Mouse (Mus musculus) gastrocnemius, adult 2 months (tissue): ENCODE measurements around the gene Wdr6. TPM values are rescaled to one million over a fixed set of nuclear protein-coding genes. Genes with fewer than 3 reads are reported as not detected.
"Not testable (repeated sequence)": the region's sequence is repeated elsewhere in the genome, so short reads cannot be mapped to it uniquely, and the experiment has no call there.

Experiments
- DNase-seq: peaks from one replicate; pipeline ENCODE4 v3.0.0; 2022
- H3K27ac ChIP-seq: fragments of 200-600 bp; 2 replicates; pipeline ENCODE4 v1.8.1; 2022; ENCODE audit warnings: mild to moderate bottlenecking
- H3K4me3 ChIP-seq: fragments of 200-600 bp; 2 replicates; pipeline ENCODE4 v1.8.1; 2022; ENCODE audit warnings: mild to moderate bottlenecking, moderate library complexity
- CTCF ChIP-seq: fragments of 200-600 bp; IDR thresholded peaks from 2 replicates; pipeline ENCODE4 v1.8.1; 2022; ENCODE audit warnings: antibody characterized with exemption, mild to moderate bottlenecking, moderate library complexity
- intact Hi-C: fragments of 180-260 bp; cut with DNase I; formaldehyde crosslinking; loops from one replicate; pipeline ENCODE4 v1.15.1; 2025
- long read RNA-seq, 2 experiments: library from polyadenylated mRNA; stranded (forward); transcript quantifications; one replicate each; pipeline ENCODE4 v2.0.0; 2021
- total RNA-seq, 2 experiments: library from RNA; stranded (reverse); gene quantifications; 2 replicates each; pipeline ENCODE4 v1.2.3; 2021

Wdr6 gene
- total RNA-seq = 1 to 10 TPM; 6.7 to 7.3 TPM
- long read RNA-seq, experiment 1, full-length matches to known transcripts = 17 of 18 reads
- long read RNA-seq, experiment 1, partial matches to known transcripts = 1 of 18 reads
- long read RNA-seq, experiment 1, other reads (novel, unspliced or antisense) = 0 of 18 reads
- long read RNA-seq, experiment 2, full-length matches to known transcripts = 10 of 15 reads
- long read RNA-seq, experiment 2, partial matches to known transcripts = 5 of 15 reads
- long read RNA-seq, experiment 2, other reads (novel, unspliced or antisense) = 0 of 15 reads

- DNase-seq = peak; percentile 96
- intact Hi-C loops = loop anchor here (1.0 kb wide), 1 partner anchor 18 kb away; the partner anchor contains the start of gene Impdh2
- no peak for TF ChIP-seq CTCF
- Histone ChIP-seq H3K27ac (peak within 1 kb of the TSS; percentile 97), H3K4me3 (peak within 1 kb of the TSS; percentile 75)
These were observed at the start of gene Wdr6 for GRCm38 (mm10) chr9:108578545-108579343. Wdr6 (minus strand) TSS chr9:108578739.

- intact Hi-C loops = no loop called here
- TF ChIP-seq CTCF = no peak
- no peak for DNase-seq
- Histone ChIP-seq H3K27ac (no peak overlapping the region), H3K4me3 (no peak overlapping the region)
These were observed 49.6 kb upstream of the Wdr6 start for GRCm38 (mm10) chr9:108628141-108628540.

- TF ChIP-seq CTCF = no peak
- no peak overlapping the region for H3K4me3 ChIP-seq
- intact Hi-C loops = no loop called here
- DNase-seq = peak; percentile 28
- H3K27ac ChIP-seq = no peak overlapping the region
These were observed 48.0 kb upstream of the Wdr6 start for GRCm38 (mm10) chr9:108626498-108626897.

- intact Hi-C loops = no loop called here
- no peak overlapping the region for H3K27ac ChIP-seq
- no peak for TF ChIP-seq CTCF
- no peak overlapping the region for H3K4me3 ChIP-seq
- DNase-seq = no peak
These were observed 38.8 kb upstream of the Wdr6 start for GRCm38 (mm10) chr9:108617301-108617700.

- Histone ChIP-seq H3K27ac (no peak overlapping the region), H3K4me3 (no peak overlapping the region)
- DNase-seq = no peak
- intact Hi-C loops = no loop called here
- TF ChIP-seq CTCF = no peak
These were observed 32.9 kb upstream of the Wdr6 start for GRCm38 (mm10) chr9:108611488-108611887.

- Histone ChIP-seq H3K4me3 (no peak overlapping the region), H3K27ac (no peak overlapping the region)
- intact Hi-C loops = no loop called here
- TF ChIP-seq CTCF = no peak
- DNase-seq = no peak
These were observed 30.4 kb upstream of the Wdr6 start for GRCm38 (mm10) chr9:108608889-108609288.

GRCm38 (mm10) chr9:108607929-108608328 lies 29.4 kb upstream of the Wdr6 start:
- intact Hi-C loops, H3K27ac ChIP-seq, H3K4me3 ChIP-seq, DNase-seq: not testable (repeated sequence)

GRCm38 (mm10) chr9:108601986-108602385 lies 23.4 kb upstream of the Wdr6 start:
- intact Hi-C loops = no loop called here
- no peak for TF ChIP-seq CTCF
- Histone ChIP-seq H3K4me3 (no peak overlapping the region), H3K27ac (no peak overlapping the region)
- DNase-seq = no peak

- Histone ChIP-seq H3K27ac (no peak overlapping the region), H3K4me3 (no peak overlapping the region)
- intact Hi-C loops = no loop called here
- TF ChIP-seq CTCF = no peak
- no peak for DNase-seq
These were observed 21.5 kb upstream of the Wdr6 start for GRCm38 (mm10) chr9:108600011-108600410.

GRCm38 (mm10) chr9:108599021-108599566 lies 20.6 kb upstream of the Wdr6 start:
- intact Hi-C loops = no loop called here
- DNase-seq = no peak
- no peak for TF ChIP-seq CTCF
- no peak overlapping the region for H3K27ac ChIP-seq
- H3K4me3 ChIP-seq = no peak overlapping the region

GRCm38 (mm10) chr9:108596998-108597764 lies 18.6 kb upstream of the Wdr6 start, which contains the start of gene P4htm:
P4htm (minus strand) TSS chr9:108597667.
- intact Hi-C loops = no loop called here
- Histone ChIP-seq H3K4me3 (peak within 1 kb of the TSS; percentile 88), H3K27ac (peak within 1 kb of the TSS; percentile 82)
- peak; percentile 18; the same call in 1 of the 2 replicates for TF ChIP-seq CTCF
- DNase-seq = peak; percentile 86

- no peak for TF ChIP-seq CTCF
- H3K4me3 ChIP-seq = no peak overlapping the region
- H3K27ac ChIP-seq = no peak overlapping the region
- intact Hi-C loops = no loop called here
- DNase-seq = no peak
These were observed 15.8 kb upstream of the Wdr6 start for GRCm38 (mm10) chr9:108594354-108594753.
